Mouse (Mus musculus) myocyte (in vitro differentiated cells): ENCODE data around the gene Cnr1. TPM values are rescaled to one million over a fixed set of nuclear protein-coding genes. Genes with fewer than 3 reads are reported as not detected.

ENCODE experiments used
- H3K27me3 ChIP-seq: one replicate; pipeline ENCODE4 v1.6.1; 2011; ENCODE audit not compliant: control insufficient read depth, insufficient read depth, insufficient read length
- H3K36me3 ChIP-seq: one replicate; pipeline ENCODE4 v1.6.1; 2011; ENCODE audit not compliant: control insufficient read depth, insufficient read depth
- H3K4me2 ChIP-seq: one replicate; pipeline ENCODE4 v1.6.1; 2011; ENCODE audit warnings: low read depth, control low read depth
- H3K4me3 ChIP-seq: one replicate; pipeline ENCODE4 v1.5.1; 2011; ENCODE audit warnings: mild to moderate bottlenecking, control low read depth, moderate library complexity
- H3K79me2 ChIP-seq: one replicate; pipeline ENCODE4 v1.6.1; 2011; ENCODE audit not compliant: control insufficient read depth, insufficient read depth
- H3ac ChIP-seq: one replicate; pipeline ENCODE4 v1.6.1; 2011; ENCODE audit not compliant: control insufficient read depth, insufficient read length
- CEBPB ChIP-seq: IDR thresholded peaks from 2 replicates; pipeline ENCODE4 v1.6.1; 2011; ENCODE audit warnings: mild to moderate bottlenecking, moderate library complexity; ENCODE audit not compliant: poor library complexity, insufficient read depth, severe bottlenecking
- E2F4 ChIP-seq: IDR thresholded peaks from one replicate; pipeline ENCODE4 v1.6.1; 2011; ENCODE audit warnings: mild to moderate bottlenecking, control low read depth, moderate library complexity; ENCODE audit not compliant: insufficient read depth
- MAX ChIP-seq: IDR thresholded peaks from one replicate; pipeline ENCODE4 v1.6.1; 2011; ENCODE audit warnings: low read depth, mild to moderate bottlenecking, control low read depth
- MYOD1 ChIP-seq, 3 experiments: IDR thresholded peaks; one replicate each; pipeline ENCODE4 v1.6.1; 2011; ENCODE audit warnings: control low read depth in 2 of 3, low read depth in 2 of 3, mild to moderate bottlenecking in 2 of 3, moderate library complexity in 1 of 3; ENCODE audit not compliant: insufficient read length in 2 of 3, control insufficient read depth in 1 of 3
- MYOG ChIP-seq, 3 experiments: IDR thresholded peaks; one replicate each; pipeline ENCODE4 v1.6.1; 2011; ENCODE audit warnings: control low read depth in 2 of 3, low read depth in 2 of 3, mild to moderate bottlenecking in 2 of 3; ENCODE audit not compliant: insufficient read length in 2 of 3, control insufficient read depth in 1 of 3, insufficient read depth in 1 of 3
- POLR2A ChIP-seq: IDR thresholded peaks from one replicate; pipeline ENCODE4 v1.6.1; 2011; ENCODE audit warnings: low read depth, mild to moderate bottlenecking, control low read depth, moderate library complexity; ENCODE audit not compliant: insufficient read length
- POLR2AphosphoS2 ChIP-seq: IDR thresholded peaks from one replicate; pipeline ENCODE4 v1.6.1; 2011; ENCODE audit warnings: low read depth, control low read depth; ENCODE audit not compliant: insufficient read length
- REST ChIP-seq: IDR thresholded peaks from one replicate; pipeline ENCODE4 v1.6.1; 2011; ENCODE audit warnings: mild to moderate bottlenecking, control low read depth, moderate library complexity; ENCODE audit not compliant: insufficient read depth, insufficient read length
- SRF ChIP-seq: IDR thresholded peaks from one replicate; pipeline ENCODE4 v1.6.1; 2011; ENCODE audit warnings: low read depth; ENCODE audit not compliant: control insufficient read depth, insufficient read length
- TCF12 ChIP-seq: IDR thresholded peaks from one replicate; pipeline ENCODE4 v1.6.1; 2011; ENCODE audit warnings: mild to moderate bottlenecking, control low read depth; ENCODE audit not compliant: poor library complexity, insufficient read depth, severe bottlenecking
- TCF3 ChIP-seq: IDR thresholded peaks from one replicate; pipeline ENCODE4 v1.6.1; 2011; ENCODE audit warnings: low read depth, control low read depth; ENCODE audit not compliant: insufficient read length
- USF1 ChIP-seq: IDR thresholded peaks from one replicate; pipeline ENCODE4 v1.6.1; 2011; ENCODE audit warnings: low read depth, mild to moderate bottlenecking, control low read depth, moderate library complexity
- polyA plus RNA-seq: library from polyadenylated mRNA; unstranded; fragments of >200 nt; fragmentation: generic; extraction: Trizol; gene quantifications from one replicate; pipeline ENCODE4 v1.2.1, GENCODE M21; 2012; ENCODE audit warnings: missing spikeins

Gene Cnr1
- polyA plus RNA-seq, 1 experiment = 1.9 TPM

DNA sequence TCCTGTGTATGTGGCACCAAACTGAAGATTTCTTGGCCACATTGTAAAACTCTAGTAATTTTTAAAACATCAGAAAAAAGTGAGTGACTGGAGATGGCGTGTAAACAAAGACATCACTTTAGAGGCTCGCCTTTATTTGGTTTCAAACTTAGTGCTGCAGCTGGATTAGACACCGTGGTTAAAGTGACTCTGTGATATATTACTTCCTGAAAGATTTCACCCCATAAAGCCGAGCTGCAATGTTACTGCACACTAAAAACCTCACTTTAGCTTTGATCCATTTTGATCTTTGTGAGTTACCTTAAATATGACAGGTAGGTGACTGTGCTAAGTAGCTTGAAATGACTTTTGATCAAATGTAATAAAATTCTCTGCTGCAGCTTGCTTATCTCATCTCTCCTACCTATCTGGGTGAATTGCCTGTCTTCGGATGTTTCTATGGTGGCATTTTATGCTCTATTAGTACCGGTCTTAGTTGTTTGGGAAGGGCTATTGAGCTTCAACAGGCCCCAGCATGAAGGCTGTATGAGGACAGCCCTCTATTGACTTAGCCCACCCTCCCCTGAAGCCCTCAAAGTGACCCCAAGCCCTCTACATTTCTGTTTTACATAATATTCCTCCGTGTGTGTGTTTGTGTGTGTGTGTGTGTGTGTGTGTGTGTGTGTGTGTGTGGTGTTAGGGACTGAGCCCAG is 32.1 kb upstream of the Cnr1 start:
- Histone ChIP-seq H3K27me3 (no peaks in the 10 kb centered on the region), H3K36me3 (no peaks in the 10 kb centered on the region)
- TF ChIP-seq MYOD1 (IDR thresholded peaks at IDR 0.05; ENCODE audit: control insufficient read depth in 1 of 3, insufficient read length in 2 of 3, low read depth in 2 of 3) = no peak
- TF ChIP-seq SRF = no peak
- TF ChIP-seq REST = no peak
- TF ChIP-seq MYOG (IDR thresholded peaks at IDR 0.05; ENCODE audit: control insufficient read depth in 1 of 3, insufficient read depth in 1 of 3, insufficient read length in 2 of 3, low read depth in 2 of 3) = no peak
- no peak for TF ChIP-seq MAX
- no peak for TF ChIP-seq E2F4
- no peak for TF ChIP-seq USF1
- no peak for TF ChIP-seq POLR2AphosphoS2
- no peak for TF ChIP-seq TCF12
- no peak for TF ChIP-seq CEBPB
- no peak for TF ChIP-seq TCF3
- TF ChIP-seq POLR2A = no peak

DNA sequence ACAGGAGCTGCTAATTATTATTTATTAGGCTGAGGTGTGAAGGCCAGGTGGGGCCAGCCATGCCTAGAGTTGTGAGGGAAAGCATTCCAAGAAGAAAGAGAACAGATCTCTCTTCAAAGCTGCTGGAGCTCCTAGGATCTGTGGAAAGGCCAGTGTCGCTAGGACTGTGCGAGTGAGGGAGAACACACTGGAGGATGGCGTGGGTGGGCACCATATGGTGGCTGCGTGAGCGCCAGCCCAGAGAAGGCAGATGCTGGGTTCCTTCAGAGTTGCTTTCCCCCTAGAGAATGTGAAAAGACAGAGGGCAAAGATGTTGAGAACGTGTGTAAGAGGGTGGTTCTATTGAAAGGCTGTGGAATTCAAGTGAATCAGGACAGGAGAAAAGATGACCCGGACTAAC is 30.6 kb upstream of the Cnr1 start:
- no peak overlapping the region for H3K4me3 ChIP-seq
- H3K27me3 ChIP-seq = no peaks in the 10 kb centered on the region
- no peaks in the 10 kb centered on the region for H3K36me3 ChIP-seq
- no peak overlapping the region for H3ac ChIP-seq
- TF ChIP-seq MYOG (IDR thresholded peaks at IDR 0.05; ENCODE audit: control insufficient read depth in 1 of 3, insufficient read depth in 1 of 3, insufficient read length in 2 of 3, low read depth in 2 of 3) = no peak
- no peak for TF ChIP-seq MAX
- TF ChIP-seq TCF3 = no peak
- TF ChIP-seq USF1 = no peak
- TF ChIP-seq E2F4 = no peak
- TF ChIP-seq REST = no peak
- TF ChIP-seq MYOD1 (IDR thresholded peaks at IDR 0.05; ENCODE audit: control insufficient read depth in 1 of 3, insufficient read length in 2 of 3, low read depth in 2 of 3) = no peak
- no peak for TF ChIP-seq POLR2AphosphoS2
- no peak for TF ChIP-seq SRF
- TF ChIP-seq POLR2A = no peak
- TF ChIP-seq TCF12 = no peak
- TF ChIP-seq CEBPB = no peak
- H3K79me2 ChIP-seq = no peaks in the 10 kb centered on the region
- no peak overlapping the region for H3K4me2 ChIP-seq

More for the DNA sequence above, 32.1 kb upstream of the Cnr1 start:
- Histone ChIP-seq H3K4me3 (no peak overlapping the region), H3ac (no peak overlapping the region), H3K4me2 (no peak overlapping the region), H3K79me2 (no peaks in the 10 kb centered on the region)

DNA sequence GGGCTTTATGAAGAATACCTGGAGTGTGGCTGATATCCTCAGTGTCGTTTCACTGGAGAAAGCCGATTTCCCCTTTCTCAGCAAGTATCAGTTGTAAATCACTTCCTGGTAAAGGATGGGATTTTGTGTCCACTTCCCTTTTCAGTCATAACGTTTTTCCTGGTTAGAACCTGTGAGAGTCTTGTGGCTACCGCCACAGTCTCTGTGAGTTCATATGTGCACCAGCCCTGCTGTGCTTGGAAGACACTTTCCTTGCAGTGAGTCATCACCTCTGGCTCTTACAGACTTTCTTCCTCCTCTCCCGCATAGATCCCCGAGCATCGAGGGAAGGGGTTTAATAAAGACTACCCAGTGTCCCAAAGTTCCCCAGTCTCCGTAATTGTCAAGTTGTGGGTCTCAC is 29.3 kb upstream of the Cnr1 start:
- Histone ChIP-seq H3K27me3 (no peaks in the 10 kb centered on the region), H3ac (no peak overlapping the region), H3K36me3 (no peaks in the 10 kb centered on the region), H3K79me2 (no peaks in the 10 kb centered on the region), H3K4me2 (peak overlapping the region; percentile 77), H3K4me3 (no peak overlapping the region)
- TF ChIP-seq MAX (no peak), SRF (no peak)

DNA sequence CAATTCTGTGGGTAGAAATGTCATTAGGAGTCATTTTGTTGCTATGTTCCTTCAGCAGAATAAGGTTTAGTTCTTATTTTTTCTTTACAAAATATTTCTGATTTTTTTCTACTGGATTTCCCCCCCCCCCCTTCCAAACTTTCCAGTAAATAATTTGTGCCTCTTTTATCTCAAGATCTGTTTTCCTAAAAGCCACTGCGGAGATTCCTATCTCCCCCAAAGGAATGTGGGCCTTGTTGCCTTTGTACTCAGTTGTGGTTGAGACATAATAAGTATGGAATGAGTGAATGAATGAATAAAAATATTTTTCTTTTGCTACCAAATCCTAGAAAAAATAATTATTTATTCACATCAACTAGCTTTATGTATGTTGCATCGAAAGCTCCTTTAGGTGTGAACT is 28.9 kb upstream of the Cnr1 start:
- H3K36me3 ChIP-seq = no peaks in the 10 kb centered on the region
- no peak for TF ChIP-seq POLR2AphosphoS2
- H3K79me2 ChIP-seq = no peaks in the 10 kb centered on the region
- peak overlapping the region; percentile 77 for H3K4me2 ChIP-seq
- no peak overlapping the region for H3K4me3 ChIP-seq
- H3K27me3 ChIP-seq = no peaks in the 10 kb centered on the region
- H3ac ChIP-seq = no peak overlapping the region

DNA sequence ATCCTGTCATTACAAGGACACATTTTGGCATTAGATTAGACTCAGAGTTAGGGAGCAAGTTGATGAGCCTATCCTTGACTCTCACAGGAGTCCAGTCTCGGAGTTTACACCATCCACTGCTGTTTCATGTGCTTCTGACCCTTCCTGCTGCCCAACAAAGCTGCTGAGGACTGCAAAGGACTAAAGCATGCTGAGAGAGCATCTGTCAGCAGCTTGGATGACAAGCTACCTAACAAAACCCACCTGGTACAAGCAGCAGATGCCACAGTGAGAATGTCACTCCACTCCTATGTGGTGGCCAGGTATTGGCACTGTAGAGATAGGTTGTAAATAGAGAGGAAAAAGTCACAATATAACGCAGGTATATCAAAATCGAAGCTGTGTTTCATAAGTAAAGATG is 22.7 kb upstream of the Cnr1 start:
- Histone ChIP-seq H3ac (no peak overlapping the region), H3K4me3 (no peak overlapping the region), H3K4me2 (no peak overlapping the region), H3K79me2 (no peaks in the 10 kb centered on the region), H3K36me3 (no peaks in the 10 kb centered on the region), H3K27me3 (no peaks in the 10 kb centered on the region)
- TF ChIP-seq SRF = no peak
- no peak for TF ChIP-seq CEBPB
- no peak for TF ChIP-seq MYOG (IDR thresholded peaks at IDR 0.05; ENCODE audit: control insufficient read depth in 1 of 3, insufficient read depth in 1 of 3, insufficient read length in 2 of 3, low read depth in 2 of 3)
- TF ChIP-seq E2F4 = no peak
- no peak for TF ChIP-seq MAX
- no peak for TF ChIP-seq USF1
- TF ChIP-seq TCF12 = no peak
- TF ChIP-seq POLR2A = no peak
- no peak for TF ChIP-seq MYOD1 (IDR thresholded peaks at IDR 0.05; ENCODE audit: control insufficient read depth in 1 of 3, insufficient read length in 2 of 3, low read depth in 2 of 3)
- TF ChIP-seq TCF3 = no peak
- TF ChIP-seq REST = no peak
- TF ChIP-seq POLR2AphosphoS2 = no peak
